Mouse (Mus musculus) heart, adult 8-10 months (tissue): ENCODE measurements at regions not wholly inside any gene's neighbourhood (a gene's known extent, or its start where the extent isn't known, plus 50 kb on each side); places are given as distances from the start of the nearest gene placed in this dataset.

ENCODE experiments used
- DNase-seq: peaks from one replicate; pipeline ENCODE4 v3.0.0; 2022; ENCODE audit warnings: low spot score

GRCm38 (mm10) chr10:17261192-17261824, 461.7 kb upstream of the Cited2 start:
- DNase-seq: no peak

DNA sequence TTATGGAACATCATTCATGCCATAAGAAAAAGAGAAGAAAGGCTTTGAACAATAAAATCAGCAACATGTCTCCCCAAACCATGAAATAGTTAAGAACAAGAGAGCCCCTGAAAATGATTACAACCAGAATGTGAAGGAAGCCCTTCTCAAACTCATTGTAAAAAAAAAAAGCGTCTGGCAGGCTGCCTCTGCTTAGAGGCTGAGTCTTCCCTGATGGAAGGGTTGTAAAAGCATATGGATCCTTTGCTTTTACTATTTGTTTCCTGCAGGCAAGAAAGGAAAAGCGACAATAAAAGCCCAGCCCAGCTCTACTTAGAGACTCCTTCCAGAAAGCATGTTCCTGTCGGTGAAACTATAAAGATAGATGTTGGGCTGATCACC, 461.2 kb upstream of the Cited2 start:
- no peak for DNase-seq

GRCm38 (mm10) chr10:17272646-17273045, 450.4 kb upstream of the Cited2 start:
- DNase-seq: no peak

DNA sequence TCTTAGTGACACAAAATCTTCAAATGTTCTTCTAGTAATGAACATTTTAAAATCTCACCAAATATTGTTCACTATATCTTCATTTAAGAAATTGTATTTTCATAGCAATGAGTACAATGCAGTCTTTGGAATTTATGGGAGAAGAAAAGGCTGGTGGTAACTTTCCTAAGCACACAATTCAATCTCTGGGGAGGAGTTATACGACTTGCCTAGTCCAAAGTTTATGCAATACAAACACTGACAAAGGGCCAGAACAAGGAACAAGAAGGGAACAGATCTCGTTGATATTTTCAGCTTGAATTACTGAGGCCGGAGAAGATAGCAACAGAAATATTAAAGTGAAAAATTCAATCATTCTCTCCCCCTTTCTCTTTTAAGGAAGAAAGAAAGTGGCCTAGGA, 449.2 kb upstream of the Cited2 start:
- no peak for DNase-seq

- no peak for DNase-seq
Observed at GRCm38 (mm10) chr10:17275214-17275613, 447.8 kb upstream of the Cited2 start.

- no peak for DNase-seq
Observed at GRCm38 (mm10) chr10:17277911-17278310, 445.1 kb upstream of the Cited2 start.

DNA sequence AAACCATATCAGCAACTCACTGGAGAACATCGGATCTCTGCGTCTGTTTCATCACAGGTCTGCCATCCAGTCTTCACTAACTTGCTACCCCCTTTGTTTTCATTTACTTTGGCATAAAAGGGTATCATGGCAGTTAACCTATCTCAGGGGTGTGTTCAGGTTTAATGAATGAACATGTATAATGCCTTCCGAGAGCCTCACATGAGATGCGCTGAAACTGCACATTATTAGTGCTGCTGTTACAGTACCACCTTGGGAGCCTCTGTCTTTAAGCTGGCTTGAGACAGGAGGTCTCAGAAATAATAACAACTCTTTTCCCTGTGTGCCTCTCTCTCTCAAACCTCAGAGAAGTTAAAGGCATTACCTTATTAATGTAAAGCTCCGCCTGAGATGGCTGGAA, 438.2 kb upstream of the Cited2 start:
- DNase-seq: no peak

GRCm38 (mm10) chr10:17287141-17287540, 435.9 kb upstream of the Cited2 start:
- DNase-seq: no peak

DNA sequence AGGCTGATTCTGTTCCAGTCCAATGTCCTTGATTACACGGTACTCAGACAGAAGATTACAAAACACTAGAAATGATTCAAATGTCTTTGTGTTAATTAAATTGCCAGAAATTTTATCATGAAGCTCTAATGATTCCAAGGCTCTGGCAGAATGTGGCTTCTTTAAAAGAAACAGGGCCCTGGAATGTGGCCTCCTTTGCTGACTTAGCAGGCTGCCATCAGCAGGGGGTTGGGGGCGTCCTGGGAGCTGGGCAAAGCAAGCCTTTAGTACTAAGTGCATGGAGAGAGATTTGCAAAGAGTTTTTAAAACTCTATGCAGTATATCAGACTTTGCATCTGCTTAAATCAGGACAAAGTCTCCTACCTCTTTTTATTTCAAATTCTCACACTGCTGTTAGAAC, 434.8 kb upstream of the Cited2 start:
- no peak for DNase-seq

DNA sequence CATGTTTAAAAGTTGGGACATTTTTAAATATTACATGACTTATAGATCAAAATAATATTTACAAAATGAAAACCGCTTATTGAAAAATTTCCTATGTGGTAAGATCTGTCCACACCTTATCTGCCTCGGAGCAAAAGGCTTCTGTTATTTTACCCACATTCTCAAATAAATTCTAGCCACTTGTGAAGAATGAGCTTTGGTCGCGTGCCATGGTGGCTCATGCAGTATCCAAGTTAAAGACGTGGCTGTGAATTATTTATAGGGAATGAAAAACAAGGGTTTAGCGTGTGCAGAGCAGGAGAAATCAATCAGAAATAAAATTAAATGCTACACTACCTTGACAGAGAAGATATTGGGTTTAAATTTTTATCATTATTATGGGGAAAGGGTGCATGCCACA, 430.7 kb upstream of the Cited2 start:
- DNase-seq: no peak

GRCm38 (mm10) chr10:17294440-17294839, 428.6 kb upstream of the Cited2 start:
- DNase-seq: no peak

DNA sequence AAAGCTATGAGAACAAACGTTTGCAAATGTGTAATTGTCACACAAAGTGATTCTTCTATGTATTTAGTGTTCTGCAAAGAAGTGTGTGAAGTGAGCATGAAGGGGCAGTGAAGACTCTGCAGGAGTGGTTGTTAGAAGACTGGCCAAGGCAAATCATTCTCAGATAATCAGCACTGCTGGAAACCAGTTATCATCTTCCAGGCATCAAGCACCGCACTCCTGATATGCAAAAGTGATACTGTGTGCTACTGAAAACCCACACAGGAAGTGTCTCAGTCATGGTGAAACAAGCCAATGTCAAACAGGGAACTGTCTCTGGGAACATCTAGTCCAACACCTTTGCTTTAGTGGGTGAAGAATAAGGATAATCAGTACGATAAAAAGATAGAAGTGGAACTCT, 427.9 kb upstream of the Cited2 start:
- no peak for DNase-seq

DNA sequence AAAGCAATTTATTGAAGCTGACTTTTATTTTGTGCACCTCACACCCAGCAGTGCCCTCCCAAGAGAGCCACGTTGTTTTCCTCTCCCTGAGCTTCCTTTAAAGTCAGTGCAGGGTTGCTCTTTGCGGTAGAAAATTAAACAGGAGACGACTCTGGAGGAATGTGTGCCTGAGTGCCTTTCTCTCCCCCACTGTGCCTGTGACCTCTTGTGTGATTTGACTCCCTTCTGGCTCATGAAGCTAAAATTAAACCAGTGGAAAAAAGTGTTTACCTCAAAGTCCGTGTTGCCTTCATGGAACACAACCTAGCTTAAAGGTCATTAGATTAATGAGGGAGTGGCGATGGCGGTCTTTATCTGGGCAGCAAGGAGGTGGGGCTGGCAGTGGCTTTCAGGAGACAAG, 423.4 kb upstream of the Cited2 start:
- peak; percentile 23 for DNase-seq

DNA sequence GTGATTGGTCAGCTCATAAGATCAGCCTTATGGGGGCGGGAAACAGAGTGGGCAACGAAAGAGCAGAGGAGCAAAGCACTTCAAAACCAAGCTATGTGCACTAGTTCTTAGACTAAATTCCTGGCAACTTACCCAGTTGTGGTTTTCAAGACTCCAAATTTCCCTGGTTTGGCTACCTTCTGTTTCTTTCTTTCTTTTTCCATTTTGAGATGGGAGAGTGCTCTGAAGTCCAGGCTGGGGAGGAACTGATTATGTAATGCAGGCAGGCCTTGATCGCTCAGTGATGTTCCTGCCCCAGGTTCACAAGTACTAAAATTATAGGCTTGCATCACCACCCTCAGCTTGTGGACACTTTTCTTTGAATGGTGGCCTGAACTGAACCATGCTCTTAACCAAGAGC, 396.3 kb upstream of the Cited2 start:
- no peak for DNase-seq

DNA sequence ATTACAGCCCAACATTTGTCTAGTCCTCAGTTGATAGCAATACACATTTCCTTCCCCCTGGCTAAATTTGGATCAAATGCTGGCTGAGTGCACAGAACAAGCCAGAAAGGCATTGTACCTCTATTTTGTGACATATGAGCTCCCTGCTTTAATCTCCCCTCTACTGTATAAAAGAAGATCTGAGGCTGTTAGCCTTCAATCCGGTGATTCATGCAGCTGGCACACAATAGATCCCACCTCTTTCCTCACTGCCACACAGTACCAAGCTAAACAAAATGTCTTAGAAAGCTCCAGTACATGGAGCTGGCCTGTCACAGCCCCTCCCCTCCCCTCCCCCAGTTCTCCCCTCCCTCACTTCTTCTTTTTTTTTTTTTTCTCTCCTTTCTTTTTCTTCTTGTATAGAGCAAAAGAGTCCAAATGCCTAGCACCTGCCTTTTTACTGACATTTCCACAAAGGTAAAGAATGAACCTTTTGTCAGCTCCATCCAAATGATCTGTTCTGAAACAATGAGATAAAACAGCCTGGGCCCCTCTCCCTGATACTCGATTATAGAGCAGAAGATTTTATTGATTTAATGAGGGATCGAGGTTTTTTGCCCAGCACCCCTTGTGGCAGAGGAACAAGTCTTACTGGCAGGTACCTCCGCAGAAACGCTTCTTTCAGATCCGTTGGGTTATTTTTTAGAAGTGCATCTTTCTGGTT, 392.0 kb upstream of the Cited2 start:
- no peak for DNase-seq

GRCm38 (mm10) chr10:17331607-17332008, 391.4 kb upstream of the Cited2 start:
- DNase-seq: no peak

- no peak for DNase-seq
Observed at GRCm38 (mm10) chr10:17332025-17332767, 390.8 kb upstream of the Cited2 start.

DNA sequence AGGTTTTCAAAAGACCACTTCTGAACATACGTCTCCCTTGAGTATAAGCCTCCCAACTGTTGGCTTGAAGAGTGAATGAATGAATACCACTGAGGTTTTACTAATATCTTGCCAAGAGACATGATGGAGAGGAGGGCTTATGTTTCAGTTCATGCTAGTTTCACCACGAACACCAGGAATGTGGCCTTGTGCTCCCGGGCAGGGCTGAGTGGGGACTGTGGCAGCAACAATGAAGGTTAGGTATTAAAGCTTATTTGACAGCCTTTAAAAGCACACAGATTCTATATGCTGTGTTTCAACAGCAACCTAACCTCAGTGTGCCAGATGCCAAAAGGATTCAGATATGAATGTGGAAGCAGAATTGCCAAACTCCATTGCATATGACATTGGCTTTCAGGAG, 390.0 kb upstream of the Cited2 start:
- no peak for DNase-seq

GRCm38 (mm10) chr10:17333676-17334075, 389.3 kb upstream of the Cited2 start:
- no peak for DNase-seq

- DNase-seq: no peak
Observed at GRCm38 (mm10) chr10:17337217-17337616, 385.8 kb upstream of the Cited2 start.

GRCm38 (mm10) chr10:17343829-17344228, 379.2 kb upstream of the Cited2 start:
- no peak for DNase-seq

GRCm38 (mm10) chr10:17352202-17352994, 370.6 kb upstream of the Cited2 start:
- no peak for DNase-seq
